Mouse (Mus musculus) liver, adult 2 months (tissue): ENCODE measurements around the gene 4921524J17Rik. TPM values are rescaled to one million over a fixed set of nuclear protein-coding genes. Genes with fewer than 3 reads are reported as not detected.

Source experiments
- DNase-seq: peaks from one replicate; pipeline ENCODE4 v3.0.0-alpha.2; 2011; ENCODE audit warnings: low read depth, low spot score; ENCODE audit errors: extremely low read depth
- H3K27ac ChIP-seq: fragments of 200-500 bp; replicated peaks from 2 replicates; pipeline ENCODE4 v1.5.1; 2012; ENCODE audit warnings: low read depth, mild to moderate bottlenecking, control low read depth, inconsistent platforms, low read length; ENCODE audit not compliant: insufficient read depth
- H3K27me3 ChIP-seq: fragments of 200-500 bp; 2 replicates; pipeline ENCODE4 v1.6.1; 2012; ENCODE audit warnings: mild to moderate bottlenecking, moderate library complexity, low read length, inconsistent platforms; ENCODE audit not compliant: control insufficient read depth, insufficient read depth
- H3K36me3 ChIP-seq: fragments of 200-500 bp; 2 replicates; pipeline ENCODE4 v1.6.1; 2012; ENCODE audit warnings: low read length, inconsistent platforms; ENCODE audit not compliant: control insufficient read depth, insufficient read depth
- H3K4me1 ChIP-seq: fragments of 200-500 bp; 2 replicates; pipeline ENCODE4 v1.6.1; 2011; ENCODE audit warnings: low read length; ENCODE audit not compliant: control insufficient read depth, insufficient read depth
- H3K4me3 ChIP-seq: fragments of 200-500 bp; 2 replicates; pipeline ENCODE4 v1.5.1; 2011; ENCODE audit warnings: low read depth, mild to moderate bottlenecking, control low read depth, low read length, moderate library complexity; ENCODE audit not compliant: insufficient read depth
- H3K79me2 ChIP-seq: fragments of 200-500 bp; 2 replicates; pipeline ENCODE4 v1.6.1; 2012; ENCODE audit warnings: inconsistent platforms, mild to moderate bottlenecking, low read length, moderate library complexity; ENCODE audit not compliant: control insufficient read depth, insufficient read depth
- H3K9ac ChIP-seq: fragments of 200-500 bp; 2 replicates; pipeline ENCODE4 v1.6.1; 2012; ENCODE audit warnings: low read depth, mild to moderate bottlenecking, control low read depth, inconsistent platforms, low read length
- CTCF ChIP-seq: fragments of 200-500 bp; IDR thresholded peaks from 2 replicates; pipeline ENCODE4 v1.5.1; 2011; ENCODE audit warnings: low read depth, low read length, control low read depth
- POLR2A ChIP-seq: fragments of 200-500 bp; IDR thresholded peaks from 2 replicates; pipeline ENCODE4 v1.6.1; 2011; ENCODE audit warnings: low read length, control low read depth; ENCODE audit not compliant: insufficient read depth; ENCODE audit errors: extremely low read depth
- WGBS: fragments of 180-500 bp; shearing (Covaris S2); methylation state at CpG from one replicate; pipeline ENCODE4 v1.1.7; 2018; 5-methylcytosine and 5-hydroxymethylcytosine counted together
- polyA plus RNA-seq: library from polyadenylated mRNA; depleted of rRNA; stranded (reverse); fragments of >200 nt; gene quantifications from 2 replicates; pipeline ENCODE4 v1.2.3, GENCODE M21; 2012
- total RNA-seq: library from RNA; depleted of rRNA; stranded (reverse); fragments of >200 nt; gene quantifications from 2 replicates; pipeline ENCODE4 v1.2.3, GENCODE M21; 2014

The 4921524J17Rik gene
- total and polyA plus RNA-seq, 2 experiments: 2.9 to 8.6 TPM

GRCm38 (mm10) chr8:85430801-85431200 lies 1.8 kb downstream of the 4921524J17Rik start:
- H3K4me3 ChIP-seq: no peak overlapping the region; the same call in 1 of the 2 replicates
- DNase-seq: peak; percentile 34
- 25% methylated on average over 3 of the region's 3 CpGs for WGBS
- no peaks in the 10 kb centered on the region for H3K27me3 ChIP-seq
- H3K9ac ChIP-seq: no peak overlapping the region
- peaks cover 18% of the 10 kb centered on the region for H3K4me1 ChIP-seq
- H3K79me2 ChIP-seq: peaks cover 20% of the 10 kb centered on the region; the same call in 1 of the 2 replicates
- TF ChIP-seq CTCF (no peak), POLR2A (no peak)
- peak overlapping the region; percentile 47; the same call in 1 of the 2 replicates for H3K27ac ChIP-seq
- H3K36me3 ChIP-seq: peaks cover 4% of the 10 kb centered on the region; the same call in 1 of the 2 replicates

DNA sequence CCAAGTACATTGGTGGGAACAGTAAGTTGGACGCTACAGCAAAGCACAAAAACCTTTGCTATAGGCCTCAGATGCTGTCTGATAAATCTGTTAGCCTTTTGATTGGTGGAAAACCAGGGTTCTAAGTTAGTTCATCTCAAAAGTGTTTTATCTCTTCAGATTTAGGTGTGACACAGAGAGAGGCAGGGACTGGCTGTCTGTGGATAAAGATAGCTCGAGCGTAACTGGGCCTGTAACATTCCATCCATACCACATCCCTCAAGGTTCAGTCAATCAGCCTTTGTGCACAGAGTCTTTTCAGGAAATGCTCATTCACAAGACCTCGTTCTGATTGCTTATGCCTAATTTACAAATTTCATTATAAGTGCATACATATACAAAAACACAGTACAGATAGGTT lies 3.4 kb downstream of the 4921524J17Rik start:
- Histone ChIP-seq H3K27me3 (no peaks in the 10 kb centered on the region), H3K27ac (no peak overlapping the region), H3K9ac (no peak overlapping the region), H3K36me3 (peaks cover 6% of the 10 kb centered on the region), H3K4me1 (peaks cover 16% of the 10 kb centered on the region), H3K79me2 (peaks cover 22% of the 10 kb centered on the region; the same call in 1 of the 2 replicates), H3K4me3 (no peak overlapping the region)
- no peak for DNase-seq
- TF ChIP-seq POLR2A (no peak), CTCF (no peak)
- WGBS: 47% methylated on average over 4 of the region's 4 CpGs

DNA sequence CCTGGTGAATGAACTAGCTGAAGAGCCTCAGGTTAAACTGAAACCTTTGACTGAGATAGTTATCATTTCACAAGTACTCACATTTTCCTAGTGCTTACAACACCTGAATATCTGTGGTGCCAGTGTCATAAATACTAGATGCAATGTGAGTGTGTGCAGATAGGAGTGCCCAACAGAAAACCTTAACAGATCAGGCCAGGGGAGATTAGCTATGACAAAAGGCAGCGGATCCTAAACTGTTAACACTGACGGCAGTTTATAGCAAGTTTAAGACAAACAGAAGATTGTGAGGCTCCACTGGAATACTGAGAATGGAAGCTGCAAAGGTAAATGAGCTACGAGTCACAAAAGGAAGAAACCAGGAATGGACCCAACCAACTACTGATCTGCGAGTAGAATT lies 5.6 kb downstream of the 4921524J17Rik start:
- Histone ChIP-seq H3K4me1 (peaks cover 12% of the 10 kb centered on the region; the same call in 1 of the 2 replicates), H3K9ac (no peak overlapping the region), H3K27ac (no peak overlapping the region), H3K4me3 (no peak overlapping the region), H3K79me2 (peaks cover 30% of the 10 kb centered on the region; the same call in 1 of the 2 replicates), H3K27me3 (no peaks in the 10 kb centered on the region), H3K36me3 (peaks cover 6% of the 10 kb centered on the region)
- no peak for TF ChIP-seq CTCF
- no peak for TF ChIP-seq POLR2A
- no peak for DNase-seq
- 82% methylated on average over 4 of the region's 4 CpGs for WGBS

GRCm38 (mm10) chr8:85421329-85421728 lies 11.3 kb downstream of the 4921524J17Rik start:
- Histone ChIP-seq H3K9ac (no peak overlapping the region), H3K27me3 (no peaks in the 10 kb centered on the region), H3K4me3 (no peak overlapping the region), H3K27ac (no peak overlapping the region), H3K4me1 (peaks cover 6% of the 10 kb centered on the region), H3K79me2 (peaks cover 20% of the 10 kb centered on the region; the same call in 1 of the 2 replicates), H3K36me3 (peaks cover 6% of the 10 kb centered on the region)
- no peak for TF ChIP-seq CTCF
- no peak for TF ChIP-seq POLR2A
- WGBS: 89% methylated on average over 1 of the region's 1 CpGs
- no peak for DNase-seq

GRCm38 (mm10) chr8:85408526-85408925 lies 24.1 kb downstream of the 4921524J17Rik start:
- no peaks in the 10 kb centered on the region for H3K79me2 ChIP-seq

GRCm38 (mm10) chr8:85408053-85408505 lies 24.6 kb downstream of the 4921524J17Rik start:
- no peak for DNase-seq
- Histone ChIP-seq H3K9ac (0 out of 2 replicates have a peak overlapping the region, but pooled peaks have one; percentile 42), H3K27me3 (no peaks in the 10 kb centered on the region), H3K4me3 (peak overlapping the region; percentile 21; the same call in 1 of the 2 replicates), H3K27ac (no peak overlapping the region; the same call in 1 of the 2 replicates), H3K79me2 (no peaks in the 10 kb centered on the region), H3K4me1 (no peaks in the 10 kb centered on the region; the same call in 1 of the 2 replicates), H3K36me3 (peaks cover 7% of the 10 kb centered on the region; the same call in 1 of the 2 replicates)
- 0 out of 2 replicates have a peak, but pooled peaks have one; percentile 17 for TF ChIP-seq CTCF
- TF ChIP-seq POLR2A: no peak
- WGBS: 56% methylated on average over 7 of the region's 7 CpGs

More at GRCm38 (mm10) chr8:85408526-85408925, 24.1 kb downstream of the 4921524J17Rik start:
- 76% methylated on average over 3 of the region's 3 CpGs for WGBS
- Histone ChIP-seq H3K27me3 (no peaks in the 10 kb centered on the region), H3K4me1 (no peaks in the 10 kb centered on the region; the same call in 1 of the 2 replicates), H3K27ac (no peak overlapping the region), H3K4me3 (no peak overlapping the region), H3K36me3 (peaks cover 7% of the 10 kb centered on the region; the same call in 1 of the 2 replicates), H3K9ac (no peak overlapping the region)
- DNase-seq: no peak
- TF ChIP-seq CTCF: no peak
- TF ChIP-seq POLR2A: no peak
